Mouse (Mus musculus): ENCODE data around the gene Slc22a23. TPM values are rescaled to one million over a fixed set of nuclear protein-coding genes. Genes with fewer than 3 reads are reported as not detected.

Slc22a23 gene
- polyA plus RNA-seq, 1 experiment = 43.9 TPM

DNA sequence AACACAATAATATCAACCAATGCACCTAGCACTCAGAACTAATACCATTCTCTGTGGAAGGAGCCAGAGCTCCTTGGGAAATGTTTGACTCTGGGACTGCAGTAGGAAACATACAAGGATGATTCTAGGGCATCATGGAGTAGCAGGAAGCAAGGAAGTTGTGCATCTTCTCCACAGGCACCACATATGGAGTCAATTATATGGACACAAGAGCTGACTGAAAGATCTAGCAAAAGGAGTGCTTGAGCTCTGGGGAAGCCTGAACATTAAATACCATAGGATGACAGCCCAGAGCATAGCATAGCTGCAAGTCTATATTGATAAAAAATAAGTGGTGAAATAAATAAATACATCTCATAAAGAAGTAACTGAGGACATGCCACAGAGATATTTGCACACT is 6.5 kb upstream of the Slc22a23 start:
- no peak overlapping the region for H3K4me3 ChIP-seq (replicated peaks; ENCODE audit: insufficient read depth, low read depth, low read length)
- no peaks in the 10 kb centered on the region for H3K4me1 ChIP-seq (ENCODE audit: control insufficient read depth, insufficient read depth, low read length)
- no peak for TF ChIP-seq CTCF (IDR thresholded peaks at IDR 0.05; ENCODE audit: borderline replicate concordance, insufficient read depth, low read depth, low read length)
- TF ChIP-seq POLR2A (IDR thresholded peaks at IDR 0.05; ENCODE audit: borderline replicate concordance, insufficient read depth, low read length) = no peak
- no peak for DNase-seq
- no peaks in the 10 kb centered on the region for H3K27me3 ChIP-seq (ENCODE audit: control insufficient read depth, insufficient read depth, low read length)
- no peak overlapping the region for H3K27ac ChIP-seq (ENCODE audit: insufficient read depth, low read length)

DNA sequence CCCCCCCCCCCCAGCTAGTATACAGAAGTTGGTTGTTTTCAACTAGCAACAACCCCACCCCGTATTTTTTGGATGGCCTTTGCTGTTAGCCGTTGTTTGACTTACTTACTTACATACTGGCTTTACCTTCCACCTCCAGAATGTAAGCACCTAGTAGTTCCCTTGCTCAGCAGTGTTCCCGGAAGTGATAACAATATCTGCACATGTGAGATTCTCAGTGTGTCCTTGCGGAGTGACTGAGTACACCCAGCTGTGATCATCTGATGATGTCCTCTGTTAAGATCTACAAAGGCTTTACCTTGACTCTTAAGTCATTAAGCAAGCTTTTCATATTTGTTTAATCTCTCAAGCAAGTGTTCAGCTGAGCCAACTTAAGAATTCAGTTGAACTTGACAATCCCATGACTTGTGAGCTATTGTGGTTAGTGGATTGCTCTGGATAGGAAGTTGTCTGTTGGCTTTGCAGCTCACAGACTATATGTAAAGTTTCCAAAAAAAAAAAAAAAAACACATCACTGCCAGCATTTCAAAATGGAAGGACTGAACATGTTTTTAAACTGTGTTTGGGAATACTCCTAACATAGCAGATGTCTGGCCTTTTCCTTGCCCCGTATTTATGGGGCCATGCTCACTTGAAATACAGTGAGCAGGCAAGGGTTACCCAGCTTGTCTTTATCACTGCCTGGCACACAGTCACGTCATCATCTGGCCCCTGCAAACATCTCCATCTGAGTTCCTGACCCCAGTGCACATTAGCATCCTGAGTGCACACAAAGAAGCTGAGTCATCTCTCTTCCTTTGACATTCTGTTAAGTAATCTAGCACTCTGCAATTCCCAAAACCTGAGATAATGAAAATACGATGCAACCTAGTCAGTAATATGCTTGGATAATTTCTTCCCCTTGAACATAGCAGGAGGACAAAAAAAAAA is 3.2 kb upstream of the Slc22a23 start:
- Histone ChIP-seq H3K27ac (ENCODE audit: insufficient read depth, low read length) (no peak overlapping the region), H3K27me3 (ENCODE audit: control insufficient read depth, insufficient read depth, low read length) (no peaks in the 10 kb centered on the region), H3K4me3 (replicated peaks; ENCODE audit: insufficient read depth, low read depth, low read length) (no peak overlapping the region), H3K4me1 (ENCODE audit: control insufficient read depth, insufficient read depth, low read length) (no peaks in the 10 kb centered on the region; the same call in 1 of the 2 replicates)
- DNase-seq = no peak
- TF ChIP-seq POLR2A (IDR thresholded peaks at IDR 0.05; ENCODE audit: borderline replicate concordance, insufficient read depth, low read length) (no peak), CTCF (IDR thresholded peaks at IDR 0.05; ENCODE audit: borderline replicate concordance, insufficient read depth, low read depth, low read length) (no peak)
- 84% methylated on average over 7 of the region's 7 CpGs for WGBS

DNA sequence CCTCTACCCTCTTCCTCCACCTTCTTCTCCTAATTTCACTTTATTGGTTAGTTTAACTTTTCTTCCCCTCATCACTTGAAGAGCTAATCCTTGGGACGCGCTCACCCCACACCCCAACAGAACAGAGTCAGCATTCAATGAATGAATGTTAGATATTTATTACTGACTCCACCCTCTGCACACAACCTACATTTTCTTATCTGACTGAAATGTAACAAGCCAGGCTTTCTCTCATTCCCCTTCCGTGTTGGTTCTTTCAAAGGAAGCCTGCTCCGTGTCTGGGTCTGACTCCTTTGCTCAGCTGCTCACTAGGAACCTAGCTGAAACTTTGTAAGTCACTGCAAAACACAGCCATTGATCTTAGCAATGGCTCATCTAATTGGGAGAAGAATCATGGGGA is 1.8 kb upstream of the Slc22a23 start:
- WGBS = 90% methylated on average over 4 of the region's 4 CpGs
- H3K4me1 ChIP-seq (ENCODE audit: control insufficient read depth, insufficient read depth, low read length) = peaks cover 4% of the 10 kb centered on the region; the same call in 1 of the 2 replicates
- TF ChIP-seq CTCF (IDR thresholded peaks at IDR 0.05; ENCODE audit: borderline replicate concordance, insufficient read depth, low read depth, low read length) = no peak
- no peak for TF ChIP-seq POLR2A (IDR thresholded peaks at IDR 0.05; ENCODE audit: borderline replicate concordance, insufficient read depth, low read length)

DNA sequence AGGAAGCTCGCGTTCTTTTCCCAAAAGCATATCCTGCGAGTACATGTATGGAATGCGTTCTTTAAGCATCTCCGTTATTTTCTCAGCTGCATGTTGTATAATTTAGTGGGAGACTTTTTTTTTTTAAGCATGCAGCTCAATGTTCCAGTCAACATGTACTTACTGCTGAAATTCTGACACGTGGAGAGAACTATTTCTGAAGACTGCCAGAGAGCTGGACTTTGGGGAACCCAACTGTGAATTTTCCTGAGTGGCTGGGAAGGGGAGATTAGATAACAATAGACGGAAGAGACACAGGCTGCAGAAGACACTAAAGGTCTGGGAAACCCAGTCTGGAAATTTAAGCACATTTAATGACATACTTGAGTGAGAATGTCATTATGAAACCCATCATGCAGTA is 1.3 kb upstream of the Slc22a23 start:
- 74% methylated on average over 7 of the region's 7 CpGs for WGBS
- Histone ChIP-seq H3K4me3 (replicated peaks; ENCODE audit: insufficient read depth, low read depth, low read length) (no peak overlapping the region), H3K27me3 (ENCODE audit: control insufficient read depth, insufficient read depth, low read length) (no peaks in the 10 kb centered on the region), H3K27ac (ENCODE audit: insufficient read depth, low read length) (no peak overlapping the region), H3K4me1 (ENCODE audit: control insufficient read depth, insufficient read depth, low read length) (peaks cover 8% of the 10 kb centered on the region; the same call in 1 of the 2 replicates)
- TF ChIP-seq POLR2A (IDR thresholded peaks at IDR 0.05; ENCODE audit: borderline replicate concordance, insufficient read depth, low read length) = no peak
- TF ChIP-seq CTCF (IDR thresholded peaks at IDR 0.05; ENCODE audit: borderline replicate concordance, insufficient read depth, low read depth, low read length) = no peak
- no peak for DNase-seq

More for the DNA sequence above, 1.8 kb upstream of the Slc22a23 start:
- no peaks in the 10 kb centered on the region for H3K27me3 ChIP-seq (ENCODE audit: control insufficient read depth, insufficient read depth, low read length)
- H3K27ac ChIP-seq (ENCODE audit: insufficient read depth, low read length) = no peak overlapping the region
- H3K4me3 ChIP-seq (replicated peaks; ENCODE audit: insufficient read depth, low read depth, low read length) = no peak overlapping the region
- no peak for DNase-seq

DNA sequence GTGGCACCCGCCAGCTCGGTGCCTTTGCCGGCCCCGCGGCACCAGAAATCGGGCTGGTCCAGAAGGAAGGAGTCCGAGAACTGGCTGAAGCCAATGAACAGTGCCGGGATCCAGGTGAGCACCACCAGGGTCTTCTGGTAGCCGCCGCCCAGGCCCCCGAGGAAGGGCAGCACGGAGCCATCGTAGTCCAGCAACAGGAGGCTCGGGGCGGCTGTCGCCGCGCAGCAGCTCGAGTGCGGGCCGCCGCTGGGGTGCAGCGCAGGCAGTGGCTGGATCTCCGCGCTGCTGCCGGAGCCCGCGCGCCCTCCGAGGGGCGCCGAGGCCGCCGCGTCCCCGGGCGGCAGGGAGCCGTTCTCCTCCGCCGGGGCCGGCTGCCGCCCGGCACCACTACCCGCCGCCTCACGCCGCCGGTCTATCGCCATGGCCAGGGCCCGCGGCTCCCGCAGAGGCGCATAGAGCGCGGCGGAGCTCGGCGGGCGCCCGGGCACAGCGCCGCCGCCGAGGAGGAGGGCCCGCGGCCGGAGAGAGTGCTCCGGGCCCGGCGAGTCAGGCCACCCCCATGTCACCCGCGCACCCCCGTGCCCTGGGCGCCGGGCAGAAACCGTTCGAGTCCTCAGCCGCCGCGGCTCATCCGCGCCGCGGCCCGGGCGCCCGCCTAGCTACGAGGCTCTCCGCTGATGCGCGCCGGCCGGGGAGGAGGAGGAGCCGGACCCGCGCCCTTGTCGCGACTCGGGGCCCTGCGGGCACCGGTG is 430 bp downstream of the Slc22a23 start:
- DNase-seq = peak in 1 of 2 experiments; percentile 74
- Histone ChIP-seq H3K27ac (ENCODE audit: insufficient read depth, low read length) (peak overlapping the region; percentile 72), H3K4me1 (ENCODE audit: control insufficient read depth, insufficient read depth, low read length) (peaks cover 8% of the 10 kb centered on the region; the same call in 1 of the 2 replicates), H3K4me3 (replicated peaks; ENCODE audit: insufficient read depth, low read depth, low read length) (peak overlapping the region; percentile 63), H3K27me3 (ENCODE audit: control insufficient read depth, insufficient read depth, low read length) (no peaks in the 10 kb centered on the region)
- no peak for TF ChIP-seq CTCF (IDR thresholded peaks at IDR 0.05; ENCODE audit: borderline replicate concordance, insufficient read depth, low read depth, low read length)
- TF ChIP-seq POLR2A (IDR thresholded peaks at IDR 0.05; ENCODE audit: borderline replicate concordance, insufficient read depth, low read length) = no peak
- WGBS = under 1% methylated on average over 99 of the region's 101 CpGs

DNA sequence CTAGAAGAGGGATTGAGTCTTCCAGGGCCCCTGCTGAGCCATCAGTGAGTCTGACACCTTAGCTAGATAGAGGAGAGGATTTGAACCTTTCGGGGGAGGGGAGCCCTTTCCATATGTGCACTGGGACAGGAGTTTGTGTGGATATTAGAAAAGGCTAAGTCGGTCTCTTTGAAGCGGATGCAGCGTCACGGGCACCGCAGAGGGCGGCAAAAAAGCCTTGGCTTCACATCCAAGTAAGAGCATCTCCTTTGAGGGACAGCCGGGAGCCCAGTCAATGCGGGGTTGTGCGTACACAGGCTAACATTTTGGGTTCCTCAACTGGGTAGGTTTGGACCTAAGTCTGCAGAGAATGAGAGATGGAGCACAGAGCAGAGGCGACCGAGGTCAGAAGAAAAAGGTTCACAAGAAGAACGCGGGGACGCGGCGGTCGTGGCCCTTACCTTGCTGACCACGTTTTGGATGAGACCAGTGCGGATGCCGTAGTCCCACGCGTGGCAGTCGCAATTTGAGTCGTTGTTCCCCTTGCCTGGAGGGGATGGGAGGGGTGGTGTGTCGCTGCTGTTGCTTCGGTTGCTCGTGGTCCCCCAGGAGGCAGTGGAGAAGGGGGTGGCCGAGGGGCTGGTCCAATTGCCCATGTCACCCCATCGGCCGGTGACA is 1.1 kb downstream of the Slc22a23 start:
- Histone ChIP-seq H3K27ac (ENCODE audit: insufficient read depth, low read length) (peak overlapping the region; percentile 72), H3K4me3 (replicated peaks; ENCODE audit: insufficient read depth, low read depth, low read length) (peak overlapping the region; percentile 63), H3K27me3 (ENCODE audit: control insufficient read depth, insufficient read depth, low read length) (no peaks in the 10 kb centered on the region), H3K4me1 (ENCODE audit: control insufficient read depth, insufficient read depth, low read length) (peaks cover 8% of the 10 kb centered on the region; the same call in 1 of the 2 replicates)
- DNase-seq = peak in 1 of 2 experiments; percentile 55
- TF ChIP-seq POLR2A (IDR thresholded peaks at IDR 0.05; ENCODE audit: borderline replicate concordance, insufficient read depth, low read length) (no peak), CTCF (IDR thresholded peaks at IDR 0.05; ENCODE audit: borderline replicate concordance, insufficient read depth, low read depth, low read length) (no peak)
- under 1% methylated on average over 31 of the region's 31 CpGs for WGBS

DNA sequence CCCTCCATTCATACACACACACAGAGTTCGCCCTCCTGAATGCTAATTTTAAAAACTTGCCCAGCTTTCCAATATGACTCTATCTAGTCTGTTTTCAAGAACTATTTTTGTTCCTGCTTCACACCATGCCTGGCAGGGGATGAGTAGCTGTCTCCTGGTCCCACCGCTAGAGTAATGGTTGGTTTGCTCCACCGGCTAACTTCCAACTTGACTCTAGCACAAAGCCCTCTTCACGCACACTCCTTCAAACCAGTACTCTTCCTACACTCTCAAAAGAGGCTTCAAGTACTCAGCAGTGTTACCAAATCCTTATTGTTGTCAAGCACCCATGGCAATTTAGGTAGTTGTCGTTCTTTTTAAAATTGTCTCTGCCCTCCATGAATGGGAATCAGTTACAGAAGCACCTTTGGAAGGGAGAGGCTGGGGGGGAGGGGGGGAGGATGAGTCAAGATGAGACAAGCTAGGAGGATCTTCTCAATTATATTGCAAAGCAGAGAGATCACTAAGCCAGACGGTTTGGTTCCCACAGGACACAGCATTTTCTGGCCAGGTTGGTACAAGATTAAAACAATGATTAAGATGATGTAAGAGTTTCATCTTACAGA is 2.6 kb downstream of the Slc22a23 start:
- Histone ChIP-seq H3K4me1 (ENCODE audit: control insufficient read depth, insufficient read depth, low read length) (peaks cover 8% of the 10 kb centered on the region; the same call in 1 of the 2 replicates), H3K4me3 (replicated peaks; ENCODE audit: insufficient read depth, low read depth, low read length) (peak overlapping the region; percentile 2), H3K27me3 (ENCODE audit: control insufficient read depth, insufficient read depth, low read length) (no peaks in the 10 kb centered on the region), H3K27ac (ENCODE audit: insufficient read depth, low read length) (no peak overlapping the region)
- no peak for DNase-seq
- WGBS = 41% methylated on average over 6 of the region's 6 CpGs
- TF ChIP-seq POLR2A (IDR thresholded peaks at IDR 0.05; ENCODE audit: borderline replicate concordance, insufficient read depth, low read length) (no peak), CTCF (IDR thresholded peaks at IDR 0.05; ENCODE audit: borderline replicate concordance, insufficient read depth, low read depth, low read length) (no peak)

Data from cerebellum, adult 2 months (tissue).